Mouse (Mus musculus): Measurements from ENCODE around the gene Mau2. TPM values are rescaled to one million over a fixed set of nuclear protein-coding genes. Genes with fewer than 3 reads are reported as not detected.

Gene Mau2
- 120 to 135 TPM (median 124 TPM) in 4 replicates for total RNA-seq (2023)

DNA sequence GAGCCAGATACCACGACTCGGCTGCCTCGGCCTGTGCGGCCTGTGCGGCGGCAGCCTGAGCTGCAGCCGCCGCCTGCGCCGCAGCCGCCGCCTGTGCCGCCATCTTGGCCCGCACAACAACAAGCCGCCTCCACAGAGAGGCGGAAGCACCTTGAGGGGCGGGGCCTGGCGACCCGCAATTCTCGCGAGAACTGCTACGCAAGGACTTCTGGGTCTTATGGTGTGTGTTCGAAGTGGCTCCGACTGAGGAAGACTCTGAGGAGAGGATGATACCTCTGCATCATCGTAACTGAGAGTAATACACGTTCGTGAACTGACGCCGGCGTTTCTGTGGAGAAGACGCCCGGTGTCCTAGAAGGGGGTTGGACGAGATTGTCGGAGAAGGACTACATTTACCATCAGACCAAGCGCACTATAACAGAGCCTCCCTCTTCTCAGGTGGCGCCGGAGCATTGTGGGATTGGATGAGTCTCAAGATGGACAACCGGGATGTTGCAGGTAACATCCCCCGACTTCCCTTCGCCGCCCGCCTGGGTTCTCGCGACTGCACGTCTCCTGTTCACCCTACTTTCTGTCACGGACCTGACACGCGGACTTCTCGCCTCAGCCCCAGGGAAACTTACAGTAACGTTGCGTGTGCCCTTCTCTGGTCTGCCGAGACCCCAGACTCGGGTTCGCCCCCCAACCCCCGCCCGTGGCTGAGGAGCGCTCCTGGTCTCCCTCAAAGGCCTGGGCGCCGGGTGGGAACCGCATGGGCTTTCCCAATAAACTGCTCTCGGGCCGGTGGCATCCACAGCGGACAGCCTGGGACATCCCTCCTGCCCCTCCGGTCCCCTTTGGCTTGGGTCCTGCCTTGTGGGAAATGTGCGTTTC, at the start of gene Mau2, which contains the start of gene Sugp1:
Gene Mau2 (minus strand): TSS at position 152 of the 873 bp plus-strand sequence.
Gene Sugp1 (plus strand): TSS at position 231 of the 873 bp plus-strand sequence.

DNA sequence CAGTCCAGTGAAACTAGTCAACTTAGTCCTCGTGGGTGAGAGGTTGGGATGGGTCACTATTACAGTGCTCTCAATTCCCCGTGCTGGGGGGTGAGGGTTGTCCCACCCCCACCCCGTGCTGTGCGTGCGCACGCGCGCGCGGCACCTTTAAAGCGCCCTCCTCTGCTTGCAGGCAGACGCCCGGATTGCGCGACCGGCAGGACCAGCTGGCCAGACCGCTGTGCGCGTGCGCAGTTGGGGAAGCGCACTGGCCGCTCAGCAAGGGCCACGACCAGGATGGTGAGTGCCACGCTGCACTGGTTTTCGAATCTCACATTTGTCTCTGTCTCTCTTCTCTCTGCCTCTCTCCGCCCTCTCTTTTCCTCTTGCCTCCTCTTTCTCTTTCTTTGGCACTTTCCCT, 40.8 kb upstream of the Mau2 start, which contains the start of gene Hapln4:
Gene Hapln4 (plus strand): TSS at position 173 of the 400 bp plus-strand sequence.

DNA sequence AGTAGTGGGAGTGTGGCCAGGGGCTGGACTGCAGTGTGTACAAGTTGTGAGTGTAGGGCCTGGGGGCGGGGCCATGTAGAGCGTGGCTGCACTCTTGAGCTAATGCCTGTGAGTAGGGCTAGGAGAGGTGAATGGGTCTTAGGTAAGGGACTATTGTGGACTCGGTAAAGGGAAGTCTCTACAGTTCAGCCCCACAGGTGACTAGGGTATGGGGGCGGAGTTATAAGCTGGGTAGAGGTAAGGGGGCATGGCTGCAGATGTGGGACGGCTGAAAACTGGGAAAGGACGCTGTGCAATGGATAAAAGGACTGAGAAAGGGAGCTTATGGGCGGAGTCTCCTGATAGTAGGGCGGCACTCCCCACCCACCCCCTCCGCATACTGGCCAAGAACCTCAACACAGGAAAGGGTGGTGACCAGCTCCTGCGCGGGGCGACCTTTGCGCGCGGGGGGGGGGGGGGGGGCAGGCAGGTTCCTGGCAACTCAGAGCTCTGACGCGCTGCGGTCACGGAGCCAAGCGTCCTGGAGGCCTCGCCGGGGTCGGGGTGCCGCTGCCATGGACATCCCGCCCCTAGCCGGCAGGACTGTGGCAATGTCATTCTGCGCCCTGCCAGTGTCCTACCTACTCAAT, 30.0 kb upstream of the Mau2 start, which contains the start of gene Tm6sf2:
Gene Tm6sf2 (plus strand): TSS at position 484 of the 629 bp plus-strand sequence.

DNA sequence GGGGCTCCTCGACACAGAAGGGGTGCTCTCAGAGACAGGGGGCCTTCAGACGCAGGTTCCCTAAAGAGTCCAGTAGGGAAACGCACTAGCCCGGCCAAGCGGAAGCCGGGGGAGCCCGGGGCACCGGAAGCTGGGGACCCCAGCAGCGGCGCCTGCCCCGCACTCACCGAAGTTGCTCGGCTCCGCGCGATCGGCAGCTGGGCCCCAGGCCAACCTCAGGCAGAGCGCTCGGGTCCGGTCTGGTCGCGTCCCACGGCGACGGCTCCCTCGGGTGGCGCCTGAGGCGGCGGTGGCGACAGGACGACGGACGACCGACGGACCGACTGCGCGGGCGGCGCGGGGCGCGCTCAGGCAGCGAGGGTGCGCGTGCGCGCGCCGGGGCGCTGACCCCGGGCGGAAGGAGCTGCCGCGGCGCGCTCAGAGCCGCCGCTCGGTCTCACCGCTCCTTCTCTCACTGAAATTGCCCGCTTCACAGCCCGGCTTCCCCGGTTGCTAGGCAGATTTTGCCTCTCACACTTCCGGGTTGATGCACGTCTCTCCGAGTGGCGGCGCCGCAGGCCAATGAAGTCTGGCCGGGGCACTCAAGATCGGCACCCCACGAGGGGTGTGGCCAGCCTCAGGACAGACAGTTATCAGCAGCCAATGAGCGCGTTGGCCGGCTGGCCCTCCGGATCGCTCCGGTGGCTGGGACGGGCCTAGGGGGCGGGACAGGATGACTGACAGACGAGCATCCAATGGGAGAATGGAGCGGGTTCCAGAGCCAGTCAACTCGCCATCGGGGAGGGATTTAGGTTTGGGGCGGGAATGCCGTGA, 46.6 kb downstream of the Mau2 start, which contains the start of gene Gatad2a:
Gene Gatad2a (minus strand): TSS at position 609 of the 813 bp plus-strand sequence.

Other genes with a start within 250 kb of the Mau2 start
- 371 to 418 TPM (median 378 TPM) in 4 replicates for gene Gmip, start 234.1 kb downstream of the Mau2 start, total RNA-seq (2023)
- gene Lpar2, start 220.3 kb downstream of the Mau2 start, total RNA-seq (2023) = 6.8 to 7.8 TPM (median 7.1 TPM) in 4 replicates
- gene Pbx4, start 210.2 kb downstream of the Mau2 start, total RNA-seq (2023) = 3.0 to 11.8 TPM (median 7.3 TPM) in 4 replicates
- gene Cilp2, start 155.0 kb downstream of the Mau2 start, total RNA-seq (2023) = 0.18 to 0.21 TPM in 2 of 4 replicates, not detected in the others
- 0.46 to 1.8 TPM (median 0.86 TPM) in 4 replicates for gene Tssk6, start 140.6 kb downstream of the Mau2 start, total RNA-seq (2023)
- 46.4 to 56.3 TPM (median 47.7 TPM) in 4 replicates for gene Ndufa13, start 140.2 kb downstream of the Mau2 start, total RNA-seq (2023)
- gene Yjefn3, start 140.0 kb downstream of the Mau2 start, total RNA-seq (2023) = 0.97 TPM in 1 of 4 replicates, not detected in the others
- 91.2 to 119 TPM (median 106 TPM) in 4 replicates for gene Gatad2a, start 46.4 kb downstream of the Mau2 start, total RNA-seq (2023)
- gene Sugp1, start 79 bp upstream of the Mau2 start, total RNA-seq (2023) = 41.7 to 48.8 TPM (median 46.5 TPM) in 4 replicates
- gene Tm6sf2, start 30.2 kb upstream of the Mau2 start, total RNA-seq (2023) = 0.41 to 0.42 TPM in 2 of 4 replicates, not detected in the others
- not detected in 4 replicates for gene Hapln4, start 40.7 kb upstream of the Mau2 start, total RNA-seq (2023)
- gene Ncan, start 78.1 kb upstream of the Mau2 start, total RNA-seq (2023) = 0.12 to 0.24 TPM (median 0.12 TPM) in 4 replicates
- gene Nr2c2ap, start 88.6 kb upstream of the Mau2 start, total RNA-seq (2023) = 26.8 to 34.5 TPM (median 33.3 TPM) in 4 replicates
- gene Rfxank, start 96.4 kb upstream of the Mau2 start, total RNA-seq (2023) = 29.2 to 34.9 TPM (median 32.5 TPM) in 4 replicates
- gene Borcs8, start 96.8 kb upstream of the Mau2 start, total RNA-seq (2023) = 47.1 to 58.2 TPM (median 52.7 TPM) in 4 replicates
- 2.4 to 4.5 TPM (median 4.0 TPM) in 4 replicates for gene Mef2b, start 97.0 kb upstream of the Mau2 start, total RNA-seq (2023)
- gene Tmem161a, start 129.6 kb upstream of the Mau2 start, total RNA-seq (2023) = 43.7 to 57.9 TPM (median 47.4 TPM) in 4 replicates
- gene Slc25a42, start 169.6 kb upstream of the Mau2 start, total RNA-seq (2023) = 3.6 to 6.2 TPM (median 4.5 TPM) in 4 replicates
- gene Sugp2, start 191.5 kb upstream of the Mau2 start, total RNA-seq (2023) = 65.9 to 70.7 TPM (median 67.1 TPM) in 4 replicates
- 7.2 to 11.5 TPM (median 10.0 TPM) in 4 replicates for gene Armc6, start 191.7 kb upstream of the Mau2 start, total RNA-seq (2023)
- 6.2 to 9.0 TPM (median 6.9 TPM) in 4 replicates for gene Homer3, start 240.1 kb upstream of the Mau2 start, total RNA-seq (2023)